Mouse (Mus musculus): Measurements from ENCODE around the gene Gadd45g.

Gadd45g gene

GRCm38 (mm10) chr13:51884250-51884649, 37.8 kb downstream of the Gadd45g start:
- no peak for DNase-seq (ENCODE audit: low spot score in 2 of 2)

- DNase-seq (ENCODE audit: low spot score in 2 of 2): no peak
Observed at GRCm38 (mm10) chr13:51885594-51885993, 39.1 kb downstream of the Gadd45g start.

- DNase-seq (ENCODE audit: low spot score in 2 of 2): no peak
Observed at GRCm38 (mm10) chr13:51886085-51886484, 39.6 kb downstream of the Gadd45g start.

GRCm38 (mm10) chr13:51886723-51887122, 40.2 kb downstream of the Gadd45g start:
- no peak for DNase-seq (ENCODE audit: low spot score in 2 of 2)

GRCm38 (mm10) chr13:51888426-51888825, 41.9 kb downstream of the Gadd45g start:
- no peak for DNase-seq (ENCODE audit: low spot score in 2 of 2)

GRCm38 (mm10) chr13:51891825-51892532, 45.5 kb downstream of the Gadd45g start:
- DNase-seq (ENCODE audit: low spot score in 2 of 2): no peak

- DNase-seq (ENCODE audit: low spot score in 2 of 2): no peak
Observed at GRCm38 (mm10) chr13:51897579-51897978, 51.1 kb downstream of the Gadd45g start.
